16 mouse cellular contexts compared by ENCODE assay signal in the genomic region with DNA sequence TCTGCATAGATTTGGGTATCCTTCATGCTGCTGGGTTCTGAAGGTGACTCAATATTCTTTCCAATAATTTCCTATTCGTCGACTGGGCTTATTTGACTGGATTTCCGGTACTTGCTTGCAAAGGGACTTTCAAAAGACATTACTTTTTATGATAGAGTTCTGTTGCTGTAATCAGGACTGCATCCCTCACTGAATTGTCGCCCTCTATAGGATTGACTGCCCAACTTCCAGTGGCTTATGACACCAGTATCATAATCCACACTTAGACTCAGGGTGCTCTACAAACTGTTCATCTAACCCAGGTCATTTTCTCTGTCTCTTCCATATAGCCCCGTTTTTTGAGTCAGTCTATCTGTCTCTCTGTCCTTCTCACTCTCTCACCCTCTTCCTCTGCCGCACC.
A peak's percentile ranks its signal among the peaks of the same experiment; 100 is the strongest.
DNase-seq lines count a peak whose midpoint lies in the region; ATAC-seq and TF ChIP-seq lines count a peak whose summit lies in the region.
"Had no signal": no experiment of that assay in that cellular context is flagged by ENCODE, and none has a peak within 500 bp of the region (broad histone marks: within the 10 kb centered on the region; RNA-seq: fewer than 3 reads in every experiment).

No protein-coding gene starts in this region.

- H3K4me2 ChIP-seq in lung, embryonic 14.5 days: no peak overlapping the region
- H3K4me2 ChIP-seq: heart, embryonic 15.5 days; intestine, embryonic 15.5 days; limb, embryonic 13.5 days had no signal

- ATAC-seq in cerebellum, adult (ENCODE audit: insufficient number of reproducible peaks, low FRiP score, low TSS enrichment): no peak
- ATAC-seq in lung, embryonic 14.5 days (ENCODE audit: insufficient read depth): no peak
- no peak for ATAC-seq in Patski
- ATAC-seq in megakaryocyte progenitor cell, adult 5-6 weeks (replicated peaks; ENCODE audit: poor library complexity): peak; percentile 64
- ATAC-seq in frontal cortex, adult (ENCODE audit: low TSS enrichment): no peak
- ATAC-seq: intestine, embryonic 15.5 days had no signal

- no peaks in the 10 kb centered on the region for H3K9me3 ChIP-seq in lung, embryonic 14.5 days (ENCODE audit: low read depth, low read length)
- H3K9me3 ChIP-seq: heart, embryonic 15.5 days; intestine, embryonic 15.5 days; limb, embryonic 13.5 days had no signal

- no peak overlapping the region for H3K4me3 ChIP-seq in lung, embryonic 14.5 days (ENCODE audit: low read depth, low read length)
- H3K4me3 ChIP-seq: heart, embryonic 15.5 days; intestine, embryonic 15.5 days; limb, embryonic 13.5 days; myocyte had no signal

- TF ChIP-seq CTCF in lung, embryonic 14.5 days (IDR thresholded peaks at IDR 0.05; ENCODE audit: low read depth): peak; percentile 60
- TF ChIP-seq CTCF in Patski (IDR thresholded peaks at IDR 0.05): peak; percentile 44

- no peaks in the 10 kb centered on the region for H3K27me3 ChIP-seq in lung, embryonic 14.5 days (ENCODE audit: insufficient read depth, low read length)
- H3K27me3 ChIP-seq in Patski: no peaks in the 10 kb centered on the region
- H3K27me3 ChIP-seq: heart, embryonic 15.5 days; intestine, embryonic 15.5 days had no signal

- POLR2A ChIA-PET in Patski (lab: Charles Lee): no interaction called here

- peak; percentile 18 to 34 for DNase-seq in cerebellum, postnatal 10 days
- DNase-seq in lung, embryonic 14.5 days: peak; percentile 54
- no peak for DNase-seq in lung, postnatal 14 days
- no peak for DNase-seq in Patski (ENCODE audit: low read depth, low spot score)
- no peak for DNase-seq in adrenal gland, adult 2 months
- DNase-seq: embryo, embryonic 11 days; gastrocnemius, postnatal 10 days; layer of hippocampus, adult 9-11 months; lung, postnatal 4 days had no signal

- H3K9ac ChIP-seq in lung, embryonic 14.5 days: no peak overlapping the region
- H3K9ac ChIP-seq: heart, embryonic 15.5 days; intestine, embryonic 15.5 days; limb, embryonic 13.5 days had no signal

- CTCF ChIA-PET in Patski (lab: Charles Lee): no interaction called here

- H3K4me1 ChIP-seq in lung, embryonic 14.5 days (ENCODE audit: insufficient read depth): no peaks in the 10 kb centered on the region
- H3K4me1 ChIP-seq: heart, embryonic 15.5 days; intestine, embryonic 15.5 days; limb, embryonic 13.5 days had no signal

- in situ Hi-C loops in Patski (cut with MboI; ENCODE audit: low pct_unique_long_range_greater_than_20kb): loop anchor here (5.0 kb wide), 1 partner anchor 230 kb away; a partner anchor contains a TSS

- H3K36me3 ChIP-seq in lung, embryonic 14.5 days (ENCODE audit: insufficient read depth): no peaks in the 10 kb centered on the region
- H3K36me3 ChIP-seq: heart, embryonic 15.5 days; intestine, embryonic 15.5 days; limb, embryonic 13.5 days had no signal

- H3K27ac ChIP-seq in lung, embryonic 14.5 days (ENCODE audit: low read depth): no peak overlapping the region
- H3K27ac ChIP-seq: heart, embryonic 15.5 days; intestine, embryonic 15.5 days; limb, embryonic 13.5 days had no signal

- 67% methylated on average over 6 of the region's 6 CpGs for WGBS in lung, embryonic 14.5 days

Comparison
In these comparisons a context has a peak if more than half of its experiments do, and no peak if none do; other contexts are left out.
1. DNase-seq: peak in cerebellum, postnatal 10 days (2 of 2) and lung, embryonic 14.5 days (single experiment); none in lung, postnatal 14 days (single experiment), Patski (single experiment) and adrenal gland, adult 2 months (single experiment).